Mouse (Mus musculus) erythroid progenitor cell, adult 5-6 weeks (primary cell): ENCODE measurements around the gene Thbd. TPM values are rescaled to one million over a fixed set of nuclear protein-coding genes. Genes with fewer than 3 reads are reported as not detected.

ENCODE experiments used
- ATAC-seq: replicated peaks from 2 replicates; pipeline ENCODE4 v1.8.0; 2016; ENCODE audit warnings: moderate number of reproducible peaks, mild to moderate bottlenecking, moderate TSS enrichment, inconsistent platforms; ENCODE audit not compliant: poor library complexity, low FRiP score, severe bottlenecking
- total RNA-seq, 2 experiments: library from RNA; stranded (forward) in 1 of 2; stranded (reverse) in 1 of 2; fragments of 150-400 nt in 1 of 2; fragments of 186-747, 209-891 nt in 1 of 2; gene quantifications; 2 replicates each; pipeline versions ENCODE4 v1.2.3 to v1.2.4; 2015 to 2017; ENCODE audit warnings: low replicate concordance in 2 of 2

Thbd gene
- 3.4 and 4.7 TPM in 2 replicates for total RNA-seq (2015; ENCODE audit: low replicate concordance)
- total RNA-seq (2017; ENCODE audit: low replicate concordance): 0.45 and 3.2 TPM in 2 replicates

- no peak for ATAC-seq
Measured at GRCm38 (mm10) chr2:148407870-148408760, at the start of gene Thbd. Gene Thbd, minus strand, starts transcription at chr2:148408188.

- no peak for ATAC-seq
Measured at GRCm38 (mm10) chr2:148455341-148455740, 47.4 kb upstream of the Thbd start.

DNA sequence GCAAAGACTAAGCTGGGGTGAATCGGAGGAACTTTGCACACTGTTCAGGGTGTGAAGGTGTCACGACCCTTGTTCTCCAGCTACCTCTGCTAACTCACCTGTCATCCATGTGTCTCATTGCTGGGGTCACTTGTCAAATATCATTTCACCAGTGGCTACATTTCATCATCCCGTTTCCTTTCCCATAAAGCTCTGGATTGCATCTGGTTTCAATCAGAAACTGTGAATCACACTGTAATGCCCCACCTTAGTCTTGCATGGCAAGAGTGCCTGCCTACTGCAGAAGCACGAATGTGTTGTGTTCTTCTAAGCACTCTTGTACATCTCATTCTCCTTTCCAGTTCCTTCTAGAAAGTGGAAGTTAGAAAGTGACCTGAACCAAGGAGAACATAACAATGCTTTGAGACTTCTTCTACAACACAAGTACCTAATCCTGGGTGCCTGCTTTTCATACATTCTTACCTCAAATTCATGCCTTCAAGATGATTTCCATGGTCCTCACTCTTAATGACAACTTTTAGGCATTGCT lies 46.1 kb upstream of the Thbd start:
- ATAC-seq: no peak

DNA sequence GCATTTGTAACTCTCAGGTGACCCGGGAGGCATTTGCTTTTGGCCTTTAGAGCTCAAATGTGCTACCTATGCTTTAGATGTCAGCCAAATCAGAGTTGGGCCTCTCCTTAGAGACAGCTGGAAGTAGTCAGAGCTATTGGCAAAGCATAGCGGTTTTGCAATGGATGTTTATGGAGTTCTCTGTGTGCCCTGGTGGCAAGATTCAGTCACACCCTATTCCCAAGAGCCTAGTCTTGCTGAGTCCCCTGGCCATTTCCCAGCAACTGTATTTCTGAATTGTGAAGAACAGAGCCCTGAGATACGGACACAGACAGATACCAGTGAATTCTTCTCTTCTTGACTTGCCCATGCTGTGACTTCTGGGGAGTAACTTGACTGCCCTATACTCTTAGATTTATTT lies 45.1 kb upstream of the Thbd start:
- ATAC-seq: no peak

DNA sequence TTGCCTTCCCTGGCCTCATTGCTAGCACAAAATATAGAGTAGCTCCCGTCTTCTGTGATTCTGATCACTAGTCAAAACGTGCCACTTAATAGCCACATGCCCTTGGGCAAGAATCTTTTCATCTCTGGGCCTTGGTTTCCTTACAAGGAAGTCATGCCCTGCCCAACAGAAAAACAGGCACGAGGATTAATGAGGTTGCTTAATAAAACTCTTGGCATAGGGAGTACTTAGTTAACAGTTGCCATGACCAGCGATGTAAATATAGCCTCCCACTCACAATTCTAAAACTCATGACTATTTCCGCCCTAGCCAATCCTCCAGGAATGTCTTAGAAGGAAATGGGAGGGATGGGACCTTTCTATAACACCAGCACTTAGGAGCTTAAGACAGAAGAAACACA lies 43.5 kb upstream of the Thbd start:
- ATAC-seq: no peak

DNA sequence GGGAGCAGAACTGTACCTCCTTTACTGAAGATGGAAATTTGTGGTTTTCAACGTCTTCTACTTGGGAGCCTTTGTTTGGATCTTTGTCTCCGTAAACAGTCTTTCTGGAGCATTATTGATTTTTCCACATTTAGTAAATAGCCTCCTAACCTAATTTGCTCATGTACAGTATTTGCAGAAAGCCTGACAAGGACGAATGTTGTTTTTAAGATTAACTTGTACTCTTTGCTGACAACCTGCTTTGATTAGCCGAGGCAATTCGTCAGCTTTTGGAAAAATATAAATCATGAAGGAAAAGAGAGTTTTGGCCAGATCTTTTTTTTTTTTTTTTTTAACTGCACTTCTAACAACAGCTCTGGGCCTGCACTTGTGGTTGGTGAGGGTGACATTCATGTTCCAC lies 42.6 kb upstream of the Thbd start:
- no peak for ATAC-seq

- no peak for ATAC-seq
Measured at GRCm38 (mm10) chr2:148449659-148450058, 41.7 kb upstream of the Thbd start.

- no peak for ATAC-seq
Measured at GRCm38 (mm10) chr2:148446446-148446845, 38.5 kb upstream of the Thbd start.

DNA sequence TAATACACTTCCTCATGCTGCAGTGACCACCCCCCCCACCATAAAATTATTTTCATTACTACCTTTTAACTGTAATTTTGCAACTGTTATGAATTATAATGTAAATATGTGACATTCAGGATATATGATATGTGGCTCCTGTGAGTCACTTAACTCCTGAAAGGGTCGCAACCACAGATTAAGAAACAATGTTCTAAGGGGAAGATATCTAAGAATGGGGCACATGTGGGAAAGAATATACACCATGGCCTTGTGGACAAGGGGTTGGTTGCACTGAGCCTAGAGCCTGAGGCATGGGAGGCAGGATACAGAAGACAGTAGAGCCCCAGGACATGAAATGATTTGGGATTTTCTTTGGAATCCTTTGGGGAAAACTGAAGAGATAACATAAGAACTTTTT lies 37.6 kb upstream of the Thbd start:
- ATAC-seq: no peak

GRCm38 (mm10) chr2:148444472-148444871 lies 36.5 kb upstream of the Thbd start:
- no peak for ATAC-seq

GRCm38 (mm10) chr2:148443249-148443958 lies 35.4 kb upstream of the Thbd start, which contains the start of gene Cd93:
Gene Cd93, minus strand, starts transcription at chr2:148443563.
- no peak for ATAC-seq

DNA sequence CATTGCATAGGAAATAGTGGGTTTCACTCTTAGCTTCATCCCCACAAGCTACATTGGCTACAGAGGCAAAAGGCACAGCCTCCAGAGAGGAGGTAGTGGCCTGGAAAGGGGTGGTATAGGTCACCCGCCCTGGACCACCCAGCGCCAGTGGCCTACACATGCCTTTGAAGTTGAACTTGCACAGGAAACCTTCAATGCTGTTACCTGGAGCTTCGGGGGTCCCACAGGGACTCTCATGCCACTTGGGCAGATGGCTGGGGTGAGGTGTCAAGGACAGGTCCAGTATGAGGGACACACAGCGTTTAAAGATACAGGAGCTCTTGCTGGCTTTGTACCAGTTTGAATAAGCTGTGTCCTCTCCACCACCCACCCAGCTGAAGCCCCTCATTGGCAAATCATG lies 34.7 kb upstream of the Thbd start:
- ATAC-seq: no peak

DNA sequence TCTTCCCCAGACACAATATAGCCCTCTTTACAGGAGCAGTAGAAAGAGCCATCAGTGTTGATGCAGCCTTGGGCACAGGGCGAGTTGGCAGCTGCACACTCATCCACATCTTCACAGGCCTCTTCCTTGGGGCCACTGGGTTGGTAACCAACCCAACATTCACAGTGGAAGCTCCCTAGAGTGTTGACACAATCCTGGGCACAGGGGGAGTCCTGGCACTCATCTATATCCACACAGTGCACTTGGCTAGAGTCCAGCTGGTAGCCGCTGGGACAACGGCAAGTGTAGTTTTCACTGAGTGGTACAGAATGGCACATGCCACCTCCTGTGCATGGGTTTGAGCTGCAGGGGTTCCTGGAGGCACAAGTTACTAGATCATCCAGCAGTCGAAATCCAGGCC lies 34.2 kb upstream of the Thbd start:
- ATAC-seq: no peak

DNA sequence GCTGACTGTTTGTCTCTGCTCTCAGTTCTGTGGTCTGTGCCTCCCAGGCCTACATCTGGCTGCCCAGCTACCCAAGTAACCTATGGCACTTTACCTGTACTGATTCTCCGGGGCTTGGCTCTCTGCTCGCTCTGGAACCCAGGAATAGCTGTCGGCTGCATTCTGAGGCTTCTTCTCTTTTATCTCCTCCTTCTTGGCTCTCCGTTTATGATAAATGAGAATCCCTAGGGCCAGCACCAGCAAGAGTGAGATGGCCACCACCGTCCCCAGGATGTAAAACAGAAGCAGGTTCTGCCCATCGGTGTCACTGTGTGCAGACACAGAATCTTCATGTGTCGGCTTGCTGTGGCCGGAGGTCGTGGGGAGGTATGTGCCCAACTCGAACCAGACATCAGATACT lies 33.4 kb upstream of the Thbd start:
- ATAC-seq: no peak

- ATAC-seq: no peak
Measured at GRCm38 (mm10) chr2:148439691-148440276, 31.8 kb upstream of the Thbd start.

- ATAC-seq: no peak
Measured at GRCm38 (mm10) chr2:148436285-148436684, 28.3 kb upstream of the Thbd start.

DNA sequence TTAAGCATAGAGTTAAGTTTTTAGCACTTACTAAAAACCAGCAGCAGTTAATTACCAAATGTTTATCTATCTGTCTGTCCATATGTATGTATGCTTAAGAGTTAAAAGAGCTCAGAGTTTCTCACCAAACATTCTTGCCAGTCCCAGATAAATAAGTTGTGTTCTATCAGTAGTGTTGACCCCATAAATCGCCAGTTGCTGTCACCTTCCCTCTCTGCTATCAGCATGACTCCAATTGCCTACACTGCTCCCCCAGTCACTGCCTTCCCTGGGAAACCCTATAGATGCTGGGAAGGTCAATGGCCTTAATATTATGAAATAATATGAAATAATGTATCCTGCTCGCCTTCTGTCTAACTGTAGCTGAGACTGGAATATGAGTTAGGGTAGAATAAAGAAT lies 24.4 kb upstream of the Thbd start:
- ATAC-seq: no peak

DNA sequence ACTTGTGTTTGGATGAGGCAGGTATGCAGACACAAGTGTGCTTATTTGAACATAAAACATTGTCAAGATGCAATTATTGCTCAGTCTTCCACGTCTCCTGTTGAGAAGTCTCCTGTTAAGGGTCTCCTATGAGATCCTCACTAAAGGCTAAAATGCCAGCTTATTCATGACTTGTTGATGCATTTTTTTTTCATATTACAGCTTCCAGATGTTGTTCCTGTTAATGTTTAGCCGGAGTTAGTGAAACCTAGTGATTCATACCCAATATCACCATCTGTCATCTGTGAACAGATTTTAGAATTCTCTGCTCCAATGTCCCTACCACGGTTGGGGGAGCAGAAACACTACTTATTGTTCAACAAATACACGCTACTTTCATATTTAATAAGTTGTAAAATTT lies 23.0 kb upstream of the Thbd start:
- no peak for ATAC-seq

DNA sequence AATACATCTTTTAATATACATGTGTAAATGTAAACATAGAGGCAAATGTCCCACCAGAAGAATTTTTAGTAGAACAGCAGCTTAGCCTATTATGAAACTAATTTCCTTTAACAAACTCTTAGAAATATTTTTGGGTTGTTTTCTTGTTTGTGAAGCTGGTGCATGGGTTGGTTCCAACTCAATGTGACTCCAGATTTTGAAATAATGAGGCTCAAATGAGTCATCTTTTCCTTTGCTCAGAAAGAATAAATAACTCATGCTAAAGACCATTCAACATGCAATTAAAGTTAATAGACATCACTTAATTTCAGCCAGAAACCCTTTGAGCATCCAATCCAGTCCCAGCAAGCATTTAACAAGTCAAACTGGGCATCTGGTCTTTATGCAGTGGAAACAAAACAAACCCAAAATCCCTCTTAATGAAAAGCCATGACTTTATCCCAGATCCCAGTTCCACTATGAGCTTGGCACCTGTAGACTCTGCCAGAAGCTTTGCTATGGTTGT lies 21.1 kb upstream of the Thbd start:
- no peak for ATAC-seq

DNA sequence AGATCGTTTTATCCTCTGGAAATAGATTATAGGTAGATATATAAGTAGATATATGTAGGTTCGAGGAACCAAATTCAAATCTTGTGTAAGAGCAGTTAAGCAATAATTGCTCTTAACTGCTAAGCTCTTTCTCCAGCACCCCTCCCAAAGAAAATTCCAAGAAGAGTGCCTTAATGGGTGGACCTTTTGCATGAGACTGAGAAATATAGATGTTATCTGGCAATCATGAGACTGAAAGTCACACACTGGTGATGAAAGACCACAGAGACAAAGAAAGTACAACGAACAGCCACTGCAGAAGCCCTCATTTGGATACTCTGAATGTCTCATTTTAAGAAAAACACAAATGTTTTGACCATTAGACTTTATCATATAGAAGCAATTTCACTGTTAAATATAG lies 20.5 kb upstream of the Thbd start:
- no peak for ATAC-seq
